11 mouse cellular contexts compared by ENCODE assay signal in the genomic region with DNA sequence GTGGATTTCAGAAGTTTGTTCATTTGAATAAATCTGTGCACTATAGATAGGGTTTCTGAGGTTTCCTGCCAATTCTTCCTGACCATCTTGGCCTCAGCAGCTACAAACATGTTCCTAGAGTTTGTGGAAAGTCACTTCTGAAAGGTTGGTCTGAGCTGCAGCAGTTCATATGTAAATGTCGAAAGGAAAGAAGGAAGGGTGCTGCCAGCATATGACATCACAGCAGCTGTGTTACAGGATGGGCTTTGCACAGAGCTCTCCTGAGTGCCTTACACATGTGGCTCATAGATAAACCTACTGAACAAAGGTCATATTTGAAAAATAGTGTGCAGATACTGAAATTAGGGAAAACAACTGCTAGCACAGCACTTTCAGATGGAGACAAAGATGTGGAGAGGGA.
DNase-seq lines count a peak whose midpoint lies in the region; ATAC-seq and TF ChIP-seq lines count a peak whose summit lies in the region.
"Had no signal": no experiment of that assay in that cellular context is flagged by ENCODE, and none has a peak within 500 bp of the region (broad histone marks: within the 10 kb centered on the region; RNA-seq: fewer than 3 reads in every experiment).

No protein-coding gene starts in this region.

- H3K79me2 ChIP-seq in CH12.LX (replicated peaks; ENCODE audit: control insufficient read depth, extremely low read depth, insufficient read depth, poor library complexity, severe bottlenecking), result no peaks in the 10 kb centered on the region

- no peak for TF ChIP-seq CTCF in CH12.LX (conservative IDR thresholded peaks at IDR 0.05 in 1 of 2, IDR thresholded peaks at IDR 0.05 in 1 of 2; ENCODE audit: low read depth in 2 of 2, low read length in 2 of 2)
- TF ChIP-seq CTCF in stomach, postnatal 0 days (IDR thresholded peaks at IDR 0.05; ENCODE audit: low read depth), result no peak

- in situ Hi-C loops in CH12.LX (cut with MboI; ENCODE audit: low pct_ligation_motif_present, low pct_unique_long_range_greater_than_20kb, low sequenced_read_pairs), result no loop called here

- dilution Hi-C loops in CH12.LX (cut with MboI; ENCODE audit: extremely low pct_ligation_motif_present, extremely low pct_unique_long_range_greater_than_20kb, low sequenced_read_pairs), result no loop called here

- peaks cover 5 to 21% of the 10 kb centered on the region in 2 experiments for H3K4me1 ChIP-seq in CH12.LX (ENCODE audit: control insufficient read depth in 1 of 2, insufficient read depth in 2 of 2)
- H3K4me1 ChIP-seq in stomach, postnatal 0 days (replicated peaks; ENCODE audit: control insufficient read depth, insufficient read depth), result no peaks in the 10 kb centered on the region
- H3K4me1 ChIP-seq: hindbrain, embryonic 10.5 days; neural tube, embryonic 12.5 days had no signal

- 38% methylated on average over 1 of the region's 1 CpGs for WGBS in stomach, postnatal 0 days

- DNase-seq in layer of hippocampus, adult 9-11 months, result peak; percentile 4
- no peak for DNase-seq in layer of hippocampus, adult 18-20 months (ENCODE audit: low spot score in 2 of 2)
- DNase-seq in CH12.LX (ENCODE audit: extremely low read depth), result peak; percentile 79
- DNase-seq in heart, postnatal 4 days, result peak; percentile 21
- DNase-seq in stomach, postnatal 0 days (ENCODE audit: low spot score), result no peak
- no peak for DNase-seq in T-cell, adult 2 months (ENCODE audit: low spot score)

- no peaks in the 10 kb centered on the region for H3K36me3 ChIP-seq in CH12.LX (replicated peaks in 1 of 2; ENCODE audit: control insufficient read depth in 1 of 2, insufficient read depth in 1 of 2, low read length in 1 of 2)
- H3K36me3 ChIP-seq in stomach, postnatal 0 days (ENCODE audit: control insufficient read depth, insufficient read depth, low read length), result no peaks in the 10 kb centered on the region
- H3K36me3 ChIP-seq: hindbrain, embryonic 10.5 days; neural tube, embryonic 12.5 days had no signal

- TF ChIP-seq POLR2A in CH12.LX (IDR thresholded peaks at IDR 0.05; ENCODE audit: low read depth, low read length), result peak; percentile 43

- H3K27me3 ChIP-seq in CH12.LX (replicated peaks), result no peaks in the 10 kb centered on the region
- H3K27me3 ChIP-seq in stomach, postnatal 0 days (ENCODE audit: control insufficient read depth, insufficient read depth, low read length), result no peaks in the 10 kb centered on the region
- H3K27me3 ChIP-seq: neural tube, embryonic 12.5 days had no signal

- no peaks in the 10 kb centered on the region for H3K9me3 ChIP-seq in CH12.LX (replicated peaks; ENCODE audit: low read length)
- no peaks in the 10 kb centered on the region for H3K9me3 ChIP-seq in stomach, postnatal 0 days (ENCODE audit: control insufficient read depth, low read length)
- H3K9me3 ChIP-seq: hindbrain, embryonic 10.5 days; neural tube, embryonic 12.5 days had no signal

- peak overlapping the region; percentile 95; the same call in 1 of the 2 replicates for H3K4me2 ChIP-seq in CH12.LX (ENCODE audit: insufficient read depth, low read depth, poor library complexity, severe bottlenecking)
- H3K4me2 ChIP-seq in stomach, postnatal 0 days (replicated peaks; ENCODE audit: low read depth), result no peak overlapping the region
- H3K4me2 ChIP-seq: neural tube, embryonic 12.5 days had no signal

- no peak for TF ChIP-seq RAD21 in CH12.LX (IDR thresholded peaks at IDR 0.05; ENCODE audit: low read depth, low read length)

- TF ChIP-seq EP300 in CH12.LX (IDR thresholded peaks at IDR 0.05; ENCODE audit: low read length), result no peak; the same call in 1 of the 2 replicates
- TF ChIP-seq EP300 in stomach, postnatal 0 days (optimal IDR thresholded peaks at IDR 0.05), result no peak

- peak overlapping the region in 1 of 3 experiments; percentile 2 for H3K4me3 ChIP-seq in CH12.LX (replicated peaks in 1 of 3; ENCODE audit: low read depth in 2 of 3, low read length in 2 of 3, poor library complexity in 1 of 3)
- no peak overlapping the region for H3K4me3 ChIP-seq in stomach, postnatal 0 days (ENCODE audit: low read depth, low read length)
- H3K4me3 ChIP-seq: hindbrain, embryonic 10.5 days; neural tube, embryonic 12.5 days had no signal

- 0 out of 2 replicates have a peak, but pooled peaks have one; percentile 42 for ATAC-seq in common myeloid progenitor, adult 5-6 weeks (replicated peaks; ENCODE audit: low read depth, poor library complexity, severe bottlenecking)
- no peak for ATAC-seq in stomach, postnatal 0 days (ENCODE audit: low FRiP score, low TSS enrichment)
- no peak for ATAC-seq in cerebellum, adult (ENCODE audit: insufficient number of reproducible peaks, low FRiP score, low TSS enrichment)
- ATAC-seq: lung, postnatal 0 days had no signal

- H3K9ac ChIP-seq in CH12.LX (ENCODE audit: insufficient read depth, low read depth), result peak overlapping the region; percentile 84
- no peak overlapping the region for H3K9ac ChIP-seq in stomach, postnatal 0 days (ENCODE audit: low read length)
- H3K9ac ChIP-seq: neural tube, embryonic 12.5 days had no signal

- H3K27ac ChIP-seq in CH12.LX (ENCODE audit: insufficient read depth, low read depth), result no peak overlapping the region; the same call in 1 of the 2 replicates
- H3K27ac ChIP-seq in stomach, postnatal 0 days (replicated peaks), result no peak overlapping the region
- H3K27ac ChIP-seq: hindbrain, embryonic 10.5 days; neural tube, embryonic 12.5 days had no signal

TF ChIP-seq in CH12.LX, 34 proteins besides CTCF, POLR2A, EP300 and RAD21:
- peak; percentile 66 for TF ChIP-seq TCF12 (IDR thresholded peaks at IDR 0.05; ENCODE audit: low read depth, low read length)
- TF ChIP-seq ZKSCAN1 (IDR thresholded peaks at IDR 0.05; ENCODE audit: borderline replicate concordance, low read depth, low read length), result no peak
- no peak for TF ChIP-seq KAT2A (IDR thresholded peaks at IDR 0.05; ENCODE audit: insufficient replicate concordance, low read length)
- TF ChIP-seq MAZ (IDR thresholded peaks at IDR 0.05; ENCODE audit: low read depth, low read length), result no peak
- TF ChIP-seq RCOR1 (conservative IDR thresholded peaks at IDR 0.05; ENCODE audit: low read depth, low read length), result no peak
- TF ChIP-seq UBTF (IDR thresholded peaks at IDR 0.05; ENCODE audit: low read depth, low read length), result no peak
- no peak; the same call in 1 of the 2 replicates for TF ChIP-seq ZMIZ1 (IDR thresholded peaks at IDR 0.05; ENCODE audit: low read depth, low read length)
- peak; percentile 67 for TF ChIP-seq JUND (conservative IDR thresholded peaks at IDR 0.05; ENCODE audit: low read depth, low read length)
- TF ChIP-seq JUN (IDR thresholded peaks at IDR 0.05; ENCODE audit: insufficient read depth, low read depth, low read length), result peak; percentile 50; the same call in 1 of the 2 replicates
- no peak for TF ChIP-seq CHD2 (IDR thresholded peaks at IDR 0.05; ENCODE audit: low read length)
- TF ChIP-seq NELFE (IDR thresholded peaks at IDR 0.05; ENCODE audit: low read depth, low read length), result no peak
- TF ChIP-seq CHD1 (IDR thresholded peaks at IDR 0.05; ENCODE audit: low read depth, low read length), result no peak
- TF ChIP-seq BHLHE40 (IDR thresholded peaks at IDR 0.05; ENCODE audit: low read depth, low read length), result peak; percentile 58; the same call in 1 of the 2 replicates
- TF ChIP-seq MXI1 (IDR thresholded peaks at IDR 0.05; ENCODE audit: low read depth, low read length), result no peak; the same call in 1 of the 2 replicates
- TF ChIP-seq MEF2A (IDR thresholded peaks at IDR 0.05; ENCODE audit: borderline replicate concordance, low read depth, low read length), result no peak; the same call in 1 of the 2 replicates
- no peak for TF ChIP-seq NRF1 (IDR thresholded peaks at IDR 0.05; ENCODE audit: low read depth, low read length)
- 0 out of 2 replicates have a peak, but pooled peaks have one; percentile 34 for TF ChIP-seq TBP (conservative IDR thresholded peaks at IDR 0.05; ENCODE audit: low read depth, low read length)
- no peak for TF ChIP-seq USF2 (conservative IDR thresholded peaks at IDR 0.05; ENCODE audit: low read depth, low read length)
- TF ChIP-seq USF1 (IDR thresholded peaks at IDR 0.05; ENCODE audit: low read depth, low read length), result no peak
- no peak for TF ChIP-seq MAFK (IDR thresholded peaks at IDR 0.05; ENCODE audit: insufficient replicate concordance, low read length)
- no peak for TF ChIP-seq SMC3 (IDR thresholded peaks at IDR 0.05; ENCODE audit: low read depth, low read length)
- no peak for TF ChIP-seq POLR2AphosphoS2 (IDR thresholded peaks at IDR 0.05; ENCODE audit: low read depth, low read length)
- TF ChIP-seq ELF1 (IDR thresholded peaks at IDR 0.05; ENCODE audit: low read depth, low read length), result 0 out of 2 replicates have a peak, but pooled peaks have one; percentile 35
- no peak; the same call in 1 of the 2 replicates for TF ChIP-seq MAX (IDR thresholded peaks at IDR 0.05; ENCODE audit: low read length)
- TF ChIP-seq ZNF384 (IDR thresholded peaks at IDR 0.05; ENCODE audit: low read depth, low read length), result no peak
- TF ChIP-seq E2F4 (IDR thresholded peaks at IDR 0.05; ENCODE audit: insufficient replicate concordance, low read depth, low read length), result no peak
- TF ChIP-seq IRF4 (IDR thresholded peaks at IDR 0.05; ENCODE audit: low read depth, low read length), result peak; percentile 48; the same call in 1 of the 2 replicates
- TF ChIP-seq MYC (IDR thresholded peaks at IDR 0.05; ENCODE audit: low read depth, low read length), result peak; percentile 71
- TF ChIP-seq HCFC1 (IDR thresholded peaks at IDR 0.05; ENCODE audit: low read depth, low read length), result 0 out of 2 replicates have a peak, but pooled peaks have one; percentile 17
- TF ChIP-seq GABPA (IDR thresholded peaks at IDR 0.05; ENCODE audit: insufficient replicate concordance, low read depth, low read length), result no peak
- peak; percentile 89 for TF ChIP-seq ETS1 (conservative IDR thresholded peaks at IDR 0.05; ENCODE audit: low read depth, low read length)
- peak; percentile 77 for TF ChIP-seq SIN3A (IDR thresholded peaks at IDR 0.05; ENCODE audit: low read length)
- TF ChIP-seq PAX5 (IDR thresholded peaks at IDR 0.05; ENCODE audit: low read length), result no peak
- no peak for TF ChIP-seq ZC3H11A (IDR thresholded peaks at IDR 0.05; ENCODE audit: low read depth, low read length)
TF ChIP-seq in CH12.LX: peak in this region for 11.

Comparison
In these comparisons a context has a peak if more than half of its experiments do, and no peak if none do; other contexts are left out.
1. DNase-seq: peak in layer of hippocampus, adult 9-11 months (single experiment), CH12.LX (single experiment) and heart, postnatal 4 days (single experiment); none in layer of hippocampus, adult 18-20 months (0 of 2), stomach, postnatal 0 days (single experiment) and T-cell, adult 2 months (single experiment).